Mouse (Mus musculus) CH12.LX (cell line): ENCODE results near the gene Mfsd11.

ENCODE experiments used
- CTCF ChIP-seq, 2 experiments: IDR thresholded peaks in 1 of 2; conservative IDR thresholded peaks in 1 of 2; 2 replicates each; pipeline ENCODE4 v1.5.1; 2011 to 2012; ENCODE audit warnings: low read depth in 2 of 2, low read length in 2 of 2, improper control_type of control experiment in 1 of 2, inconsistent platforms in 1 of 2, mild to moderate bottlenecking in 1 of 2, moderate library complexity in 1 of 2
- EP300 ChIP-seq: IDR thresholded peaks from 2 replicates; pipeline ENCODE4 v1.6.1; 2011; ENCODE audit warnings: low read length, improper control_type of control experiment
- JUND ChIP-seq: conservative IDR thresholded peaks from 2 replicates; pipeline ENCODE4 v1.6.1; 2011; ENCODE audit warnings: low read depth, low read length, improper control_type of control experiment
- MAFK ChIP-seq: IDR thresholded peaks from 2 replicates; pipeline ENCODE4 v1.6.1; 2011; ENCODE audit warnings: low read length, improper control_type of control experiment; ENCODE audit not compliant: insufficient replicate concordance
- MAX ChIP-seq: IDR thresholded peaks from 2 replicates; pipeline ENCODE4 v1.6.1; 2011; ENCODE audit warnings: low read length, improper control_type of control experiment
- POLR2A ChIP-seq: IDR thresholded peaks from 2 replicates; pipeline ENCODE4 v1.6.1; 2011; ENCODE audit warnings: low read depth, mild to moderate bottlenecking, improper control_type of control experiment, low read length
- POLR2AphosphoS2 ChIP-seq: IDR thresholded peaks from 2 replicates; pipeline ENCODE4 v1.6.1; 2011; ENCODE audit warnings: low read depth, low read length, improper control_type of control experiment
- RCOR1 ChIP-seq: conservative IDR thresholded peaks from 2 replicates; pipeline ENCODE4 v1.6.1; 2012; ENCODE audit warnings: low read depth, mild to moderate bottlenecking, inconsistent platforms, low read length, improper control_type of control experiment
- TBP ChIP-seq: conservative IDR thresholded peaks from 2 replicates; pipeline ENCODE4 v1.6.1; 2011; ENCODE audit warnings: low read depth, low read length, improper control_type of control experiment
- ZNF384 ChIP-seq: IDR thresholded peaks from 2 replicates; pipeline ENCODE4 v1.6.1; 2012; ENCODE audit warnings: low read depth, low read length, improper control_type of control experiment, inconsistent platforms

DNA sequence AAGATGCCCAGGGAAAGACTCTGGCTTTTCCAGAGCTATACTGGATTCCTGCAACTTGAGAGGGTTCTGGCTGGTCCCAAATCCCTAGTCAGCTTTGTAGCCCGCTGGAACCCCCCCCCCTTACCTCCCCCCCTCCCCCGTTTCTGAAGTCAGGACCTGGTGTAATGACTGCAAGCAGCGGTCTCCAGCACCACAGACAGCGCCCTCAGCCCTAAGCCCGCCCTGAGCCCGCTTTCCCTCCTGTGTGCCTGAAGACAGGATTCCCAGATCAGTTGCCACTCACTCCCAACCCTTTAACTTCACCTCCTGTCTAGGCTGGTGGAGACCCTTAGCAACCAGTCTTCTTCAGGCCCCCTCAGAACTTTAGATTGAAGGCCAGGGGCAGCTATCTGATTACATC is 68.5 kb downstream of the Mfsd11 start:
- no peak for TF ChIP-seq RCOR1
- no peak for TF ChIP-seq CTCF (conservative IDR thresholded peaks at IDR 0.05 in 1 of 2, IDR thresholded peaks at IDR 0.05 in 1 of 2; ENCODE audit: low read depth in 2 of 2, low read length in 2 of 2)
- TF ChIP-seq MAFK: no peak
- TF ChIP-seq TBP: no peak
- no peak for TF ChIP-seq ZNF384
- TF ChIP-seq MAX: no peak
- TF ChIP-seq POLR2A: no peak
- TF ChIP-seq POLR2AphosphoS2: no peak
- TF ChIP-seq JUND: no peak
- no peak for TF ChIP-seq EP300
